Mouse (Mus musculus) midbrain, embryonic 11.5 days (tissue): ENCODE data around the gene Slc47a2. TPM values are rescaled to one million over a fixed set of nuclear protein-coding genes. Genes with fewer than 3 reads are reported as not detected.

Experiments
- ATAC-seq: fragments of 200-750 bp; cut with Nextera tagmentation; 2 replicates; pipeline ENCODE4 v1.8.0; 2017; ENCODE audit warnings: moderate TSS enrichment, moderate library complexity; ENCODE audit not compliant: low FRiP score
- DNase-seq: peaks from one replicate; pipeline ENCODE4 v3.0.0; 2015; ENCODE audit warnings: low spot score; ENCODE audit errors: missing footprints
- H3K27ac ChIP-seq: fragments of 300-500 bp; sonication (generic); 2 replicates; pipeline ENCODE4 v1.5.1; 2014; ENCODE audit warnings: low read depth, low read length
- H3K27me3 ChIP-seq: fragments of 300-500 bp; sonication (generic); 2 replicates; pipeline ENCODE4 v1.6.1; 2014; ENCODE audit warnings: mild to moderate bottlenecking, low read length, moderate library complexity, mixed read lengths; ENCODE audit not compliant: control insufficient read depth, insufficient read depth
- H3K36me3 ChIP-seq: fragments of 300-500 bp; sonication (generic); 2 replicates; pipeline ENCODE4 v1.6.1; 2014; ENCODE audit warnings: mild to moderate bottlenecking, low read length, moderate library complexity, mixed read lengths; ENCODE audit not compliant: control insufficient read depth, insufficient read depth
- H3K4me1 ChIP-seq: fragments of 300-500 bp; sonication (generic); 2 replicates; pipeline ENCODE4 v1.6.1; 2014; ENCODE audit warnings: low read length; ENCODE audit not compliant: control insufficient read depth, insufficient read depth
- H3K4me2 ChIP-seq: fragments of 300-500 bp; sonication (generic); 2 replicates; pipeline ENCODE4 v1.6.1; 2014; ENCODE audit warnings: mild to moderate bottlenecking, moderate library complexity
- H3K4me3 ChIP-seq: fragments of 300-500 bp; sonication (generic); 2 replicates; pipeline ENCODE4 v1.5.1; 2014; ENCODE audit warnings: low read depth, low read length
- H3K9ac ChIP-seq: fragments of 300-500 bp; sonication (generic); 2 replicates; pipeline ENCODE4 v1.6.1; 2014; ENCODE audit warnings: low read length
- H3K9me3 ChIP-seq: fragments of 300-500 bp; sonication (generic); 2 replicates; pipeline ENCODE4 v1.6.1; 2016; ENCODE audit warnings: low read length; ENCODE audit not compliant: control insufficient read depth
- WGBS: fragments of 180-500 bp; shearing (Covaris S2); extraction: QIAGEN DNeasy Blood & Tissue Kit; methylation state at CpG from one replicate; pipeline ENCODE4 v1.1.7; 2014; 5-methylcytosine and 5-hydroxymethylcytosine counted together
- polyA plus RNA-seq: library from polyadenylated mRNA; unstranded; fragments of >200 nt; fragmentation: Nextera tagmentation; extraction: Ambion mirVana; gene quantifications from 2 replicates; pipeline ENCODE4 v1.2.1, GENCODE M21; 2014

Slc47a2 gene
- polyA plus RNA-seq = not detected in 2 replicates

GRCm38 (mm10) chr11:61342505-61343420 is at the start of gene Slc47a2:
Gene Slc47a2 (minus strand): TSS chr11:61342860.
- Histone ChIP-seq H3K27me3 (peaks cover 22% of the 10 kb centered on the region), H3K27ac (no peak within 1 kb of the TSS), H3K4me2 (peak within 1 kb of the TSS; percentile 53), H3K9me3 (no peaks in the 10 kb centered on the region), H3K4me1 (peaks cover 6% of the 10 kb centered on the region; the same call in 1 of the 2 replicates), H3K9ac (peak within 1 kb of the TSS; percentile 48), H3K4me3 (peak within 1 kb of the TSS; percentile 32), H3K36me3 (no peaks in the 10 kb centered on the region)
- 3% methylated on average over 61 of the region's 61 CpGs for WGBS
- no peak for ATAC-seq
- DNase-seq = peak; percentile 92

GRCm38 (mm10) chr11:61388936-61389335 is 46.3 kb upstream of the Slc47a2 start:
- Histone ChIP-seq H3K9ac (no peak overlapping the region), H3K4me2 (no peak overlapping the region), H3K36me3 (no peaks in the 10 kb centered on the region), H3K4me1 (no peaks in the 10 kb centered on the region), H3K4me3 (no peak overlapping the region), H3K27me3 (no peaks in the 10 kb centered on the region), H3K9me3 (no peaks in the 10 kb centered on the region), H3K27ac (no peak overlapping the region)
- ATAC-seq = no peak
- 77% methylated on average over 4 of the region's 4 CpGs for WGBS
- no peak for DNase-seq

- H3K27ac ChIP-seq = no peak overlapping the region
- WGBS = 67% methylated on average over 6 of the region's 6 CpGs
- H3K27me3 ChIP-seq = no peaks in the 10 kb centered on the region
- no peaks in the 10 kb centered on the region for H3K4me1 ChIP-seq
- no peak overlapping the region for H3K4me3 ChIP-seq
- no peak overlapping the region for H3K9ac ChIP-seq
- peak; percentile 92 for DNase-seq
- H3K4me2 ChIP-seq = no peak overlapping the region
- H3K9me3 ChIP-seq = no peaks in the 10 kb centered on the region
- no peak for ATAC-seq
- H3K36me3 ChIP-seq = no peaks in the 10 kb centered on the region
Observed at GRCm38 (mm10) chr11:61388012-61388411, 45.4 kb upstream of the Slc47a2 start.

GRCm38 (mm10) chr11:61387233-61387632 is 44.6 kb upstream of the Slc47a2 start:
- no peaks in the 10 kb centered on the region for H3K27me3 ChIP-seq
- no peak for DNase-seq
- H3K9ac ChIP-seq = no peak overlapping the region
- no peak overlapping the region for H3K4me2 ChIP-seq
- H3K9me3 ChIP-seq = no peaks in the 10 kb centered on the region
- WGBS = 75% methylated on average over 6 of the region's 6 CpGs
- H3K27ac ChIP-seq = no peak overlapping the region
- H3K4me1 ChIP-seq = no peaks in the 10 kb centered on the region
- H3K4me3 ChIP-seq = no peak overlapping the region
- ATAC-seq = no peak
- no peaks in the 10 kb centered on the region for H3K36me3 ChIP-seq

GRCm38 (mm10) chr11:61385725-61386124 is 43.1 kb upstream of the Slc47a2 start:
- no peaks in the 10 kb centered on the region for H3K27me3 ChIP-seq

GRCm38 (mm10) chr11:61381272-61381671 is 38.6 kb upstream of the Slc47a2 start:
- 85% methylated on average over 1 of the region's 1 CpGs for WGBS
- no peak overlapping the region for H3K9ac ChIP-seq
- no peak overlapping the region for H3K4me2 ChIP-seq
- H3K27me3 ChIP-seq = peaks cover 18% of the 10 kb centered on the region
- no peaks in the 10 kb centered on the region for H3K9me3 ChIP-seq
- 0 out of 2 replicates have a peak, but pooled peaks cover 4% of the 10 kb centered on the region for H3K4me1 ChIP-seq
- H3K4me3 ChIP-seq = no peak overlapping the region
- ATAC-seq (no peak), DNase-seq (no peak)
- H3K36me3 ChIP-seq = no peaks in the 10 kb centered on the region
- H3K27ac ChIP-seq = no peak overlapping the region

More at GRCm38 (mm10) chr11:61385725-61386124, 43.1 kb upstream of the Slc47a2 start:
- Histone ChIP-seq H3K4me1 (no peaks in the 10 kb centered on the region), H3K9me3 (no peaks in the 10 kb centered on the region), H3K36me3 (no peaks in the 10 kb centered on the region), H3K9ac (no peak overlapping the region), H3K27ac (no peak overlapping the region), H3K4me2 (no peak overlapping the region), H3K4me3 (no peak overlapping the region)
- 86% methylated on average over 4 of the region's 4 CpGs for WGBS
- DNase-seq (no peak), ATAC-seq (no peak)

- no peak for ATAC-seq
- H3K27me3 ChIP-seq = peaks cover 18% of the 10 kb centered on the region
- no peak overlapping the region for H3K27ac ChIP-seq
- DNase-seq = no peak
- H3K4me3 ChIP-seq = no peak overlapping the region
- no peaks in the 10 kb centered on the region for H3K36me3 ChIP-seq
- 0 out of 2 replicates have a peak, but pooled peaks cover 4% of the 10 kb centered on the region for H3K4me1 ChIP-seq
- H3K9ac ChIP-seq = no peak overlapping the region
- 82% methylated on average over 4 of the region's 4 CpGs for WGBS
- H3K4me2 ChIP-seq = no peak overlapping the region
- no peaks in the 10 kb centered on the region for H3K9me3 ChIP-seq
Observed at GRCm38 (mm10) chr11:61378651-61379050, 36.0 kb upstream of the Slc47a2 start.

GRCm38 (mm10) chr11:61377881-61378613 is 35.4 kb upstream of the Slc47a2 start, which contains the start of gene Slc47a1:
Gene Slc47a1 (minus strand): TSS chr11:61378345.
- Histone ChIP-seq H3K4me3 (peak within 1 kb of the TSS; percentile 16; the same call in 1 of the 2 replicates), H3K9me3 (no peaks in the 10 kb centered on the region), H3K27me3 (peaks cover 18% of the 10 kb centered on the region), H3K9ac (peak within 1 kb of the TSS; percentile 27; the same call in 1 of the 2 replicates), H3K4me2 (peak within 1 kb of the TSS; percentile 41), H3K27ac (no peak within 1 kb of the TSS), H3K4me1 (0 out of 2 replicates have a peak, but pooled peaks cover 4% of the 10 kb centered on the region), H3K36me3 (no peaks in the 10 kb centered on the region)
- 17% methylated on average over 39 of the region's 39 CpGs for WGBS
- no peak for DNase-seq
- no peak for ATAC-seq
